In the genomic region with DNA sequence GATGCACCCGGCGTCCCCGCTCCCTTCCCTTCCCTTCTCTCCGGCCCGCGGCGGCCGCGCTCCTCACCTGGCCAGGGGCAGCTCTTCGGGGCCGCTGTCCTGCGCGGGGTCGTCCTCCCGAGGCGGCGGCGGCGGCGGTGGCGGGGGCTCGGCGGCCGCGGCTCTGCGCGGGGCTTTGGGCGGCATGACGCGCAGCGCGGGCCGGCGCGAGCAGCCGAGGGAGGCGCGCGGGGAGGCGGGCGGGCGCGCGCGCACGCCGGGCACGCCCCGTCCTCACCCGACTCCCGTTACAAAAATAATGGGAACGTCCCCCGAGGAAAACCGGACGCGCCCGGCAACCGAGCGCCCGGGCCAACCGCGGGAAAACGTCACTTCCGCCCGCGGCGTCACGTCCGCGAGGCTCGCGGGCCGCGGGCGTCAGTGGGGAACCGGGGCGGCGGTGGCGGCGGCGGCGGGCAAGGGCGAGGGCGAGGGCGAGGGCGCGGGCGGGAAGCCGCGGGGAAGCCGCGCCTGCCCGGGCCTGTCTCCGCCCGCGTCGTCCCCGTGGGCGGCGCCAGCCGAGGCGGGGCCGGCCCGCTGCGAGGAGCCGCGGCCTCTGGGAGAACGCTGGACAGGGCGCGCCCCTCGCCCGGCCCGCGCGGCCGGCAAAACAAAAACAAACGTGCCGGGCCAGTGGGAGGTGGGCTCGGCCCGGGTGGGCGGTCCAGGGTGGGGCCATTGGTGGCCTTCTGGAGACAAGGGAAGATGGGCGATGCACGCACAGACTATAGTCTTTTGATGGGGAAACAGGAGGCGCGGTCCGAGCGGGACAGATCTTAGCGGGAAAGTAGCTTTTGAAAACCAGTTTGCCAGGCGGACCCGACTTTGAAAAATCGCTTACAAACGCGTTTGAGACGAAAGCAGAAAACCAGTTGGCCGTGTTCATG, we compare ENCODE assay signal across 8 mouse cellular contexts. TPM values are rescaled to one million over a fixed set of nuclear protein-coding genes. Genes with fewer than 3 reads are reported as not detected.
DNase-seq lines count a peak whose midpoint lies in the region; ATAC-seq lines count a peak whose summit lies in the region.

A gene (minus strand): TSS at position 367 of the 926 bp plus-strand sequence.

- peak; percentile 83 for DNase-seq in NIH3T3 (ENCODE audit: low read depth)
- DNase-seq in cerebellum, postnatal 14 days = peak; percentile 83 to 88
- peak; percentile 40 to 65 for DNase-seq in frontal cortex, postnatal 25 days (ENCODE audit: low spot score in 2 of 2)
- peak; percentile 84 for DNase-seq in hindbrain, embryonic 14.5 days (ENCODE audit: low spot score)
- peak; percentile 55 for DNase-seq in left cerebral cortex, adult 11 months (ENCODE audit: low spot score)
- DNase-seq in lung, postnatal 4 days = peak; percentile 88 to 94
- peak; percentile 92 for DNase-seq in retina, postnatal 1 day
- peak; percentile 76 to 78 for DNase-seq in urinary bladder, adult 18-20 months (ENCODE audit: low spot score in 2 of 2)

- peak within 1 kb of the TSS; percentile 94 for H3K9ac ChIP-seq in hindbrain, embryonic 14.5 days

- peak within 1 kb of the TSS; percentile 89 for H3K4me2 ChIP-seq in hindbrain, embryonic 14.5 days (replicated peaks)

- peak within 1 kb of the TSS; percentile 97 for H3K4me3 ChIP-seq in hindbrain, embryonic 14.5 days (replicated peaks; ENCODE audit: low read length)

- WGBS in hindbrain, embryonic 14.5 days = under 1% methylated on average over 112 of the region's 135 CpGs

- no peaks in the 10 kb centered on the region for H3K9me3 ChIP-seq in hindbrain, embryonic 14.5 days (ENCODE audit: control insufficient read depth, low read length)

- ATAC-seq in hindbrain, embryonic 14.5 days (ENCODE audit: low FRiP score) = peak; percentile 88

- peaks cover 21% of the 10 kb centered on the region for H3K4me1 ChIP-seq in hindbrain, embryonic 14.5 days (replicated peaks; ENCODE audit: control insufficient read depth, insufficient read depth, low read length)

- no peaks in the 10 kb centered on the region for H3K27me3 ChIP-seq in hindbrain, embryonic 14.5 days (ENCODE audit: control insufficient read depth, insufficient read depth, low read length)

- H3K36me3 ChIP-seq in hindbrain, embryonic 14.5 days (replicated peaks; ENCODE audit: control insufficient read depth, insufficient read depth) = 0 out of 2 replicates have a peak, but pooled peaks cover 5% of the 10 kb centered on the region

- peak within 1 kb of the TSS; percentile 97 for H3K27ac ChIP-seq in hindbrain, embryonic 14.5 days

RNA-seq across cellular contexts. Expression of the gene that starts here (rescaled TPM):
- polyA plus RNA-seq in hindbrain, embryonic 14.5 days (2014; fragmentation: Nextera tagmentation; extraction: Ambion mirVana) = 29.2 and 32.2 TPM in 2 replicates

Comparison
In these comparisons a context has a peak if more than half of its experiments do, and no peak if none do; other contexts are left out.
1. Peak in every context shown above with its lines: DNase-seq, ATAC-seq, H3K4me3 ChIP-seq and H3K27ac ChIP-seq.